In genomic region chr8:72008134-72008641, GRCm38 (mm10) we compare ENCODE assay signal across 14 mouse cellular contexts. TPM values are rescaled to one million over a fixed set of nuclear protein-coding genes. Genes with fewer than 3 reads are reported as not detected.
DNase-seq lines count a peak whose midpoint lies in the region; TF ChIP-seq lines count a peak whose summit lies in the region.
"Had no signal": no experiment of that assay in that cellular context is flagged by ENCODE, and none has a peak within 500 bp of the region (broad histone marks: within the 10 kb centered on the region; RNA-seq: fewer than 3 reads in every experiment).

No protein-coding gene starts in this region.

- H3K4me1 ChIP-seq in bone marrow, adult 2 months (ENCODE audit: control insufficient read depth, insufficient read depth, low read length) = peaks cover 12% of the 10 kb centered on the region
- no peaks in the 10 kb centered on the region for H3K4me1 ChIP-seq in hindbrain, embryonic 10.5 days (replicated peaks)
- H3K4me1 ChIP-seq: embryonic facial prominence, embryonic 10.5 days; hindbrain, embryonic 13.5 days; midbrain, embryonic 12.5 days had no signal

- H3K27me3 ChIP-seq in hindbrain, embryonic 10.5 days (ENCODE audit: insufficient read depth, poor library complexity, severe bottlenecking) = no peaks in the 10 kb centered on the region
- H3K27me3 ChIP-seq: hindbrain, embryonic 13.5 days; midbrain, embryonic 12.5 days had no signal

- WGBS in bone marrow, adult 2 months = 5% methylated on average over 3 of the region's 3 CpGs
- 78% methylated on average over 3 of the region's 3 CpGs for WGBS in hindbrain, embryonic 10.5 days

- TF ChIP-seq CTCF in bone marrow, adult 2 months (IDR thresholded peaks at IDR 0.05; ENCODE audit: control insufficient read depth, insufficient read depth, low read length) = no peak

- no peaks in the 10 kb centered on the region for H3K36me3 ChIP-seq in hindbrain, embryonic 10.5 days
- H3K36me3 ChIP-seq: embryonic facial prominence, embryonic 10.5 days; hindbrain, embryonic 13.5 days; midbrain, embryonic 12.5 days had no signal

- peak overlapping the region; percentile 75 for H3K4me3 ChIP-seq in bone marrow, adult 2 months (replicated peaks; ENCODE audit: control insufficient read depth, low read depth, low read length)
- H3K4me3 ChIP-seq in hindbrain, embryonic 10.5 days = no peak overlapping the region
- H3K4me3 ChIP-seq: embryonic facial prominence, embryonic 10.5 days; hindbrain, embryonic 13.5 days; midbrain, embryonic 12.5 days had no signal

- H3K27ac ChIP-seq in bone marrow, adult 2 months (ENCODE audit: control insufficient read depth, insufficient read depth, low read depth, low read length, poor library complexity) = peak overlapping the region; percentile 96
- no peak overlapping the region for H3K27ac ChIP-seq in hindbrain, embryonic 10.5 days
- H3K27ac ChIP-seq: embryonic facial prominence, embryonic 10.5 days; hindbrain, embryonic 13.5 days; midbrain, embryonic 12.5 days had no signal

- DNase-seq in heart, adult 9 months (ENCODE audit: low spot score in 2 of 2) = peak; percentile 49 to 73
- no peak for DNase-seq in heart, postnatal 4 days
- DNase-seq in A20 (ENCODE audit: low read depth, low spot score) = peak; percentile 70
- peak; percentile 65 for DNase-seq in lung, postnatal 36 days
- DNase-seq in hindbrain, embryonic 10.5 days (ENCODE audit: low spot score) = no peak
- DNase-seq in cerebellum, postnatal 36 days = no peak
- DNase-seq in urinary bladder, postnatal 4 days (ENCODE audit: low spot score in 2 of 2) = no peak
- DNase-seq: thymus, postnatal 4 days had no signal

- no peak for TF ChIP-seq POLR2A in bone marrow, adult 2 months (IDR thresholded peaks at IDR 0.05; ENCODE audit: borderline replicate concordance, control insufficient read depth, low read depth, low read length)

- no peaks in the 10 kb centered on the region for H3K9me3 ChIP-seq in hindbrain, embryonic 10.5 days
- H3K9me3 ChIP-seq: embryonic facial prominence, embryonic 10.5 days; hindbrain, embryonic 13.5 days; midbrain, embryonic 12.5 days had no signal

RNA-seq across cellular contexts. Expression of gene Cyp4f18, which starts 1.2 kb away (rescaled TPM):
- total RNA-seq in heart, postnatal 4 days (2021) = under 1 TPM; 0.21 to 0.38 TPM
- 48.0 and 160 TPM in 2 replicates for polyA plus RNA-seq in bone marrow, adult 2 months (2011; ENCODE audit: insufficient read depth, insufficient read length, low replicate concordance, missing spikeins)
- 0.50 and 1.0 TPM in 2 replicates for polyA plus RNA-seq in hindbrain, embryonic 10.5 days (2016; fragmentation: Nextera tagmentation; extraction: Ambion mirVana)
- total RNA-seq: left cerebral cortex, postnatal 25 days had no signal

RNA-seq across cellular contexts. Expression of gene Olfr372, which starts 32.8 kb away (rescaled TPM):
- not detected for total RNA-seq in heart, postnatal 4 days (2021)
- polyA plus RNA-seq in bone marrow, adult 2 months (2011; ENCODE audit: insufficient read depth, insufficient read length, low replicate concordance, missing spikeins) = not detected in 2 replicates
- polyA plus RNA-seq in hindbrain, embryonic 10.5 days (2016; fragmentation: Nextera tagmentation; extraction: Ambion mirVana) = not detected in 2 replicates
- total RNA-seq: left cerebral cortex, postnatal 25 days had no signal
- polyA plus RNA-seq: embryonic facial prominence, embryonic 10.5 days; forebrain, embryonic 16.5 days; hindbrain, embryonic 13.5 days; midbrain, embryonic 12.5 days had no signal

RNA-seq across cellular contexts. Expression of gene Zfp961, which starts 57.4 kb away (rescaled TPM):
- total RNA-seq in heart, postnatal 4 days (2021) = 10 to 100 TPM in 1 of 2 experiments, 1 to 10 TPM in 1; 8.8 to 12.3 TPM
- polyA plus RNA-seq in bone marrow, adult 2 months (2011; ENCODE audit: insufficient read depth, insufficient read length, low replicate concordance, missing spikeins) = 7.4 and 10.4 TPM in 2 replicates
- polyA plus RNA-seq in hindbrain, embryonic 10.5 days (2016; fragmentation: Nextera tagmentation; extraction: Ambion mirVana) = 18.3 and 26.3 TPM in 2 replicates

Comparison
In these comparisons a context has a peak if more than half of its experiments do, and no peak if none do; other contexts are left out.
1. DNase-seq: peak in heart, adult 9 months (2 of 2), A20 (single experiment) and lung, postnatal 36 days (single experiment); none in heart, postnatal 4 days (single experiment), hindbrain, embryonic 10.5 days (single experiment), cerebellum, postnatal 36 days (0 of 2) and urinary bladder, postnatal 4 days (0 of 2).
2. RNA of gene Cyp4f18, which starts 1.2 kb away (polyA plus RNA-seq): 48.0 to 160 TPM in bone marrow, adult 2 months; 0.50 to 1.0 TPM in hindbrain, embryonic 10.5 days; every median in the first group is over 10 times any median in the second.